Mouse (Mus musculus): ENCODE results near the gene Col25a1. TPM values are rescaled to one million over a fixed set of nuclear protein-coding genes. Genes with fewer than 3 reads are reported as not detected.
A peak's percentile ranks its signal among the peaks of the same experiment; 100 is the strongest.

Gene Col25a1
- polyA plus RNA-seq, 1 experiment from 2014 or later, result 6.3 TPM

- Histone ChIP-seq H3K27ac (no peak overlapping the region), H3K4me1 (replicated peaks; ENCODE audit: control insufficient read depth, insufficient read depth, low read length) (0 out of 2 replicates have a peak, but pooled peaks cover 7% of the 10 kb centered on the region), H3K9me3 (ENCODE audit: control insufficient read depth, low read length) (no peaks in the 10 kb centered on the region), H3K36me3 (replicated peaks; ENCODE audit: control insufficient read depth, insufficient read depth) (no peaks in the 10 kb centered on the region), H3K27me3 (ENCODE audit: control insufficient read depth, insufficient read depth, low read length) (no peaks in the 10 kb centered on the region), H3K4me3 (replicated peaks; ENCODE audit: low read length) (peak overlapping the region; percentile 61), H3K4me2 (replicated peaks) (peak overlapping the region; percentile 99), H3K9ac (peak overlapping the region; percentile 57)
- no peak for DNase-seq (ENCODE audit: low spot score)
- WGBS, result 28% methylated on average over 8 of the region's 8 CpGs
- ATAC-seq (ENCODE audit: low FRiP score), result no peak
Observed at GRCm38 (mm10) chr3:130181591-130181980, 50.3 kb downstream of the Col25a1 start.

GRCm38 (mm10) chr3:130182450-130182849 lies 51.1 kb downstream of the Col25a1 start:
- H3K4me2 ChIP-seq (replicated peaks), result peak overlapping the region; percentile 99
- no peak overlapping the region for H3K27ac ChIP-seq
- DNase-seq (ENCODE audit: low spot score) (no peak), ATAC-seq (ENCODE audit: low FRiP score) (no peak)
- H3K9me3 ChIP-seq (ENCODE audit: control insufficient read depth, low read length), result no peaks in the 10 kb centered on the region
- no peak overlapping the region for H3K9ac ChIP-seq
- no peaks in the 10 kb centered on the region for H3K27me3 ChIP-seq (ENCODE audit: control insufficient read depth, insufficient read depth, low read length)
- H3K36me3 ChIP-seq (replicated peaks; ENCODE audit: control insufficient read depth, insufficient read depth), result no peaks in the 10 kb centered on the region
- 0 out of 2 replicates have a peak, but pooled peaks cover 7% of the 10 kb centered on the region for H3K4me1 ChIP-seq (replicated peaks; ENCODE audit: control insufficient read depth, insufficient read depth, low read length)
- 84% methylated on average over 4 of the region's 4 CpGs for WGBS
- no peak overlapping the region for H3K4me3 ChIP-seq (replicated peaks; ENCODE audit: low read length)

- Histone ChIP-seq H3K27me3 (ENCODE audit: control insufficient read depth, insufficient read depth, low read length) (no peaks in the 10 kb centered on the region), H3K27ac (no peak overlapping the region), H3K4me1 (replicated peaks; ENCODE audit: control insufficient read depth, insufficient read depth, low read length) (0 out of 2 replicates have a peak, but pooled peaks cover 7% of the 10 kb centered on the region), H3K9ac (no peak overlapping the region), H3K4me2 (replicated peaks) (no peak overlapping the region), H3K9me3 (ENCODE audit: control insufficient read depth, low read length) (no peaks in the 10 kb centered on the region), H3K4me3 (replicated peaks; ENCODE audit: low read length) (no peak overlapping the region), H3K36me3 (replicated peaks; ENCODE audit: control insufficient read depth, insufficient read depth) (no peaks in the 10 kb centered on the region)
- no peak for DNase-seq (ENCODE audit: low spot score)
- 64% methylated on average over 3 of the region's 3 CpGs for WGBS
- ATAC-seq (ENCODE audit: low FRiP score), result no peak
Observed at GRCm38 (mm10) chr3:130185111-130185510, 53.8 kb downstream of the Col25a1 start.

- Histone ChIP-seq H3K4me3 (replicated peaks; ENCODE audit: low read length) (no peak overlapping the region), H3K9ac (no peak overlapping the region), H3K27ac (no peak overlapping the region), H3K27me3 (ENCODE audit: control insufficient read depth, insufficient read depth, low read length) (no peaks in the 10 kb centered on the region), H3K36me3 (replicated peaks; ENCODE audit: control insufficient read depth, insufficient read depth) (no peaks in the 10 kb centered on the region), H3K4me1 (replicated peaks; ENCODE audit: control insufficient read depth, insufficient read depth, low read length) (no peaks in the 10 kb centered on the region), H3K4me2 (replicated peaks) (no peak overlapping the region), H3K9me3 (ENCODE audit: control insufficient read depth, low read length) (no peaks in the 10 kb centered on the region)
- 68% methylated on average over 5 of the region's 5 CpGs for WGBS
- ATAC-seq (ENCODE audit: low FRiP score), result no peak
- DNase-seq (ENCODE audit: low spot score), result no peak
Observed at GRCm38 (mm10) chr3:130187588-130187987, 56.3 kb downstream of the Col25a1 start.

- no peak overlapping the region for H3K4me3 ChIP-seq (replicated peaks; ENCODE audit: low read length)
- 88% methylated on average over 8 of the region's 8 CpGs for WGBS
- no peak overlapping the region for H3K9ac ChIP-seq
- H3K27me3 ChIP-seq (ENCODE audit: control insufficient read depth, insufficient read depth, low read length), result no peaks in the 10 kb centered on the region
- no peak overlapping the region for H3K27ac ChIP-seq
- H3K4me1 ChIP-seq (replicated peaks; ENCODE audit: control insufficient read depth, insufficient read depth, low read length), result no peaks in the 10 kb centered on the region
- no peaks in the 10 kb centered on the region for H3K36me3 ChIP-seq (replicated peaks; ENCODE audit: control insufficient read depth, insufficient read depth)
- H3K9me3 ChIP-seq (ENCODE audit: control insufficient read depth, low read length), result no peaks in the 10 kb centered on the region
- H3K4me2 ChIP-seq (replicated peaks), result no peak overlapping the region
- ATAC-seq (ENCODE audit: low FRiP score) (no peak), DNase-seq (ENCODE audit: low spot score) (no peak)
Observed at GRCm38 (mm10) chr3:130193450-130193849, 62.1 kb downstream of the Col25a1 start.

GRCm38 (mm10) chr3:130214631-130215030 lies 83.3 kb downstream of the Col25a1 start:
- Histone ChIP-seq H3K27me3 (ENCODE audit: control insufficient read depth, insufficient read depth, low read length) (no peaks in the 10 kb centered on the region), H3K9me3 (ENCODE audit: control insufficient read depth, low read length) (no peaks in the 10 kb centered on the region), H3K4me1 (replicated peaks; ENCODE audit: control insufficient read depth, insufficient read depth, low read length) (no peaks in the 10 kb centered on the region), H3K36me3 (replicated peaks; ENCODE audit: control insufficient read depth, insufficient read depth) (no peaks in the 10 kb centered on the region), H3K4me3 (replicated peaks; ENCODE audit: low read length) (no peak overlapping the region), H3K27ac (no peak overlapping the region), H3K4me2 (replicated peaks) (no peak overlapping the region), H3K9ac (no peak overlapping the region)
- ATAC-seq (ENCODE audit: low FRiP score), result no peak
- WGBS, result 73% methylated on average over 11 of the region's 11 CpGs
- no peak for DNase-seq (ENCODE audit: low spot score)

- DNase-seq (ENCODE audit: low spot score), result no peak
- Histone ChIP-seq H3K27ac (no peak overlapping the region), H3K27me3 (ENCODE audit: control insufficient read depth, insufficient read depth, low read length) (no peaks in the 10 kb centered on the region), H3K4me3 (replicated peaks; ENCODE audit: low read length) (no peak overlapping the region), H3K9me3 (ENCODE audit: control insufficient read depth, low read length) (no peaks in the 10 kb centered on the region), H3K36me3 (replicated peaks; ENCODE audit: control insufficient read depth, insufficient read depth) (no peaks in the 10 kb centered on the region), H3K9ac (no peak overlapping the region), H3K4me1 (replicated peaks; ENCODE audit: control insufficient read depth, insufficient read depth, low read length) (no peaks in the 10 kb centered on the region), H3K4me2 (replicated peaks) (no peak overlapping the region)
- no peak for ATAC-seq (ENCODE audit: low FRiP score)
Observed at GRCm38 (mm10) chr3:130216141-130216540, 84.8 kb downstream of the Col25a1 start.

- WGBS, result 93% methylated on average over 3 of the region's 3 CpGs
- no peaks in the 10 kb centered on the region for H3K27me3 ChIP-seq (ENCODE audit: control insufficient read depth, insufficient read depth, low read length)
- no peak overlapping the region for H3K4me3 ChIP-seq (replicated peaks; ENCODE audit: low read length)
- H3K9ac ChIP-seq, result no peak overlapping the region
- DNase-seq (ENCODE audit: low spot score) (no peak), ATAC-seq (ENCODE audit: low FRiP score) (no peak)
- no peak overlapping the region for H3K27ac ChIP-seq
- H3K4me1 ChIP-seq (replicated peaks; ENCODE audit: control insufficient read depth, insufficient read depth, low read length), result no peaks in the 10 kb centered on the region
- no peaks in the 10 kb centered on the region for H3K36me3 ChIP-seq (replicated peaks; ENCODE audit: control insufficient read depth, insufficient read depth)
- no peaks in the 10 kb centered on the region for H3K9me3 ChIP-seq (ENCODE audit: control insufficient read depth, low read length)
- H3K4me2 ChIP-seq (replicated peaks), result no peak overlapping the region
Observed at GRCm38 (mm10) chr3:130216646-130217045, 85.3 kb downstream of the Col25a1 start.

- H3K4me3 ChIP-seq (replicated peaks; ENCODE audit: low read length), result no peak overlapping the region
- DNase-seq (ENCODE audit: low spot score) (no peak), ATAC-seq (ENCODE audit: low FRiP score) (no peak)
- H3K9ac ChIP-seq, result no peak overlapping the region
- 89% methylated on average over 2 of the region's 2 CpGs for WGBS
- H3K4me1 ChIP-seq (replicated peaks; ENCODE audit: control insufficient read depth, insufficient read depth, low read length), result no peaks in the 10 kb centered on the region
- H3K4me2 ChIP-seq (replicated peaks), result no peak overlapping the region
- H3K27me3 ChIP-seq (ENCODE audit: control insufficient read depth, insufficient read depth, low read length), result no peaks in the 10 kb centered on the region
- no peak overlapping the region for H3K27ac ChIP-seq
- H3K9me3 ChIP-seq (ENCODE audit: control insufficient read depth, low read length), result no peaks in the 10 kb centered on the region
- H3K36me3 ChIP-seq (replicated peaks; ENCODE audit: control insufficient read depth, insufficient read depth), result no peaks in the 10 kb centered on the region
Observed at GRCm38 (mm10) chr3:130217705-130218104, 86.4 kb downstream of the Col25a1 start.

- ATAC-seq (ENCODE audit: low FRiP score) (no peak), DNase-seq (ENCODE audit: low spot score) (no peak)
- no peaks in the 10 kb centered on the region for H3K9me3 ChIP-seq (ENCODE audit: control insufficient read depth, low read length)
- H3K4me2 ChIP-seq (replicated peaks), result no peak overlapping the region
- H3K9ac ChIP-seq, result no peak overlapping the region
- no peaks in the 10 kb centered on the region for H3K4me1 ChIP-seq (replicated peaks; ENCODE audit: control insufficient read depth, insufficient read depth, low read length)
- H3K36me3 ChIP-seq (replicated peaks; ENCODE audit: control insufficient read depth, insufficient read depth), result no peaks in the 10 kb centered on the region
- no peak overlapping the region for H3K27ac ChIP-seq
- 74% methylated on average over 5 of the region's 5 CpGs for WGBS
- H3K27me3 ChIP-seq (ENCODE audit: control insufficient read depth, insufficient read depth, low read length), result no peaks in the 10 kb centered on the region
- no peak overlapping the region for H3K4me3 ChIP-seq (replicated peaks; ENCODE audit: low read length)
Observed at GRCm38 (mm10) chr3:130218232-130218728, 87.0 kb downstream of the Col25a1 start.

Measured in hindbrain, embryonic 14.5 days (tissue).